9 mouse cellular contexts compared by ENCODE assay signal in genomic region chrX:150955441-150955840, GRCm38 (mm10).
A peak's percentile ranks its signal among the peaks of the same experiment; 100 is the strongest.
DNase-seq lines count a peak whose midpoint lies in the region; ATAC-seq lines count a peak whose summit lies in the region.
"Had no signal": no experiment of that assay in that cellular context is flagged by ENCODE, and none has a peak within 500 bp of the region (broad histone marks: within the 10 kb centered on the region; RNA-seq: fewer than 3 reads in every experiment).

No protein-coding gene starts in this region.

- WGBS in kidney, embryonic 14.5 days: 43% methylated on average over 2 of the region's 2 CpGs
- WGBS in heart, embryonic 14.5 days: 25% methylated on average over 2 of the region's 2 CpGs
- WGBS in stomach, embryonic 14.5 days: 35% methylated on average over 2 of the region's 2 CpGs

- H3K9ac ChIP-seq in kidney, embryonic 14.5 days (ENCODE audit: low read depth, low read length): no peak overlapping the region
- H3K9ac ChIP-seq in heart, embryonic 14.5 days (ENCODE audit: low read length): no peak overlapping the region
- H3K9ac ChIP-seq in stomach, embryonic 14.5 days (replicated peaks; ENCODE audit: low read depth, low read length): no peak overlapping the region
- H3K9ac ChIP-seq: lung, embryonic 15.5 days had no signal

- no peak overlapping the region for H3K4me2 ChIP-seq in kidney, embryonic 14.5 days (replicated peaks; ENCODE audit: low read depth, low read length)
- no peak overlapping the region for H3K4me2 ChIP-seq in heart, embryonic 14.5 days (ENCODE audit: low read length)
- no peak overlapping the region for H3K4me2 ChIP-seq in stomach, embryonic 14.5 days (replicated peaks; ENCODE audit: low read depth, low read length)

- H3K4me1 ChIP-seq in kidney, embryonic 14.5 days (ENCODE audit: control insufficient read depth, insufficient read depth, low read length): no peaks in the 10 kb centered on the region
- H3K4me1 ChIP-seq in heart, embryonic 14.5 days (ENCODE audit: control insufficient read depth in 2 of 2, insufficient read depth in 2 of 2, low read length in 2 of 2): peaks cover 0 to 6% of the 10 kb centered on the region in 2 experiments; a peak in 3 of 4 replicates
- no peaks in the 10 kb centered on the region for H3K4me1 ChIP-seq in stomach, embryonic 14.5 days (ENCODE audit: control insufficient read depth, insufficient read depth, low read length)

- H3K4me3 ChIP-seq in kidney, embryonic 14.5 days (ENCODE audit: low read length): no peak overlapping the region
- H3K4me3 ChIP-seq in heart, embryonic 14.5 days (ENCODE audit: control insufficient read depth in 1 of 2, insufficient read depth in 1 of 2, low read depth in 1 of 2, low read length in 2 of 2): no peak overlapping the region
- no peak overlapping the region for H3K4me3 ChIP-seq in stomach, embryonic 14.5 days (ENCODE audit: low read depth, low read length)
- H3K4me3 ChIP-seq: lung, embryonic 15.5 days had no signal

- DNase-seq in kidney, adult 9 months: no peak
- DNase-seq in forelimb bud, embryonic 11.5 days (ENCODE audit: low read depth, low spot score): peak; percentile 64
- DNase-seq in urinary bladder, postnatal 10 days (ENCODE audit: low spot score): no peak
- DNase-seq in cerebellum, adult 18-20 months: no peak
- DNase-seq: retina, postnatal 1 day had no signal

- H3K36me3 ChIP-seq in kidney, embryonic 14.5 days (ENCODE audit: control insufficient read depth, insufficient read depth, low read length): no peaks in the 10 kb centered on the region
- no peaks in the 10 kb centered on the region for H3K36me3 ChIP-seq in heart, embryonic 14.5 days (ENCODE audit: control insufficient read depth, insufficient read depth, low read length)
- H3K36me3 ChIP-seq in stomach, embryonic 14.5 days (ENCODE audit: control insufficient read depth, insufficient read depth, low read length): no peaks in the 10 kb centered on the region
- H3K36me3 ChIP-seq: lung, embryonic 15.5 days had no signal

- H3K9me3 ChIP-seq in kidney, embryonic 14.5 days (ENCODE audit: control insufficient read depth, low read length): no peaks in the 10 kb centered on the region
- H3K9me3 ChIP-seq in heart, embryonic 14.5 days (ENCODE audit: control insufficient read depth, low read length): no peaks in the 10 kb centered on the region
- H3K9me3 ChIP-seq in stomach, embryonic 14.5 days (ENCODE audit: control insufficient read depth, low read depth, low read length): no peaks in the 10 kb centered on the region
- H3K9me3 ChIP-seq: lung, embryonic 15.5 days had no signal

- ATAC-seq in kidney, embryonic 14.5 days (ENCODE audit: low FRiP score, low TSS enrichment): peak; percentile 43
- peak; percentile 28; the same call in 1 of the 2 replicates for ATAC-seq in heart, embryonic 14.5 days (ENCODE audit: insufficient number of reproducible peaks, insufficient read depth, low FRiP score, low read depth)
- ATAC-seq in stomach, embryonic 14.5 days (ENCODE audit: insufficient number of reproducible peaks, insufficient read depth, low FRiP score, low read depth): no peak

- no peaks in the 10 kb centered on the region for H3K27me3 ChIP-seq in kidney, embryonic 14.5 days (ENCODE audit: control insufficient read depth, insufficient read depth, low read length)
- no peaks in the 10 kb centered on the region for H3K27me3 ChIP-seq in heart, embryonic 14.5 days (ENCODE audit: control insufficient read depth, insufficient read depth, low read length)
- no peaks in the 10 kb centered on the region for H3K27me3 ChIP-seq in stomach, embryonic 14.5 days (ENCODE audit: control insufficient read depth, insufficient read depth, low read length)
- H3K27me3 ChIP-seq: lung, embryonic 15.5 days had no signal

- no peak overlapping the region for H3K27ac ChIP-seq in kidney, embryonic 14.5 days (ENCODE audit: low read depth, low read length)
- peak overlapping the region; percentile 54 to 74 for H3K27ac ChIP-seq in heart, embryonic 14.5 days (replicated peaks in 1 of 2; ENCODE audit: control insufficient read depth in 1 of 2, insufficient read depth in 1 of 2, low read depth in 2 of 2, low read length in 2 of 2)
- H3K27ac ChIP-seq in stomach, embryonic 14.5 days (ENCODE audit: low read length): 0 out of 2 replicates have a peak overlapping the region, but pooled peaks have one; percentile 10
